Mouse (Mus musculus): ENCODE results near the gene 2010300C02Rik. TPM values are rescaled to one million over a fixed set of nuclear protein-coding genes. Genes with fewer than 3 reads are reported as not detected.

Gene 2010300C02Rik
- polyA plus RNA-seq, 1 experiment = 0.01 TPM

GRCm38 (mm10) chr1:37647066-37647465 is 72.8 kb downstream of the 2010300C02Rik start:
- no peak for TF ChIP-seq GATA1 (IDR thresholded peaks at IDR 0.05; ENCODE audit: low read length)

GRCm38 (mm10) chr1:37644501-37644900 is 75.4 kb downstream of the 2010300C02Rik start:
- TF ChIP-seq GATA1 (IDR thresholded peaks at IDR 0.05; ENCODE audit: low read length) = no peak

- TF ChIP-seq GATA1 (IDR thresholded peaks at IDR 0.05; ENCODE audit: low read length) = no peak
Observed at GRCm38 (mm10) chr1:37643794-37644365, 76.0 kb downstream of the 2010300C02Rik start.

DNA sequence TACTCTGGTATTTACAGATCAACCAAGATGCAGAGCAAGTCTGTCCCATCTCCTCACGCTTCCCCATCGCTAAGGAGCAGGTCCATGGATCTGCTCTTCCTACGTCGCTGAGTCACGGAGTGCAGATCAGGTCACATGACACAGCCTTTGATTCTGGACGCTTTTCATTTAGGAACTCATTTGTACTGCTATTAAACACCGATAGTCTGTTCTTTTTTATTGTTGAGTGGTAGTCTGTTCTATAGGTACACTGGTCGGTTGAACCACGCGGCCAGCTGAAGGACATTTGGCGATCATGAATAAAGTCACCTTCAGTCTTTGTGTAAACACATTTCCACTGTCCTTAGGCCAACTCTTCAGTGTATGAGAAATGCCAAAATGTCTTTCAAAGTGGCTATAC is 78.5 kb downstream of the 2010300C02Rik start:
- TF ChIP-seq GATA1 (IDR thresholded peaks at IDR 0.05; ENCODE audit: low read length) = no peak

GRCm38 (mm10) chr1:37639101-37639500 is 80.8 kb downstream of the 2010300C02Rik start:
- TF ChIP-seq GATA1 (IDR thresholded peaks at IDR 0.05; ENCODE audit: low read length) = no peak

DNA sequence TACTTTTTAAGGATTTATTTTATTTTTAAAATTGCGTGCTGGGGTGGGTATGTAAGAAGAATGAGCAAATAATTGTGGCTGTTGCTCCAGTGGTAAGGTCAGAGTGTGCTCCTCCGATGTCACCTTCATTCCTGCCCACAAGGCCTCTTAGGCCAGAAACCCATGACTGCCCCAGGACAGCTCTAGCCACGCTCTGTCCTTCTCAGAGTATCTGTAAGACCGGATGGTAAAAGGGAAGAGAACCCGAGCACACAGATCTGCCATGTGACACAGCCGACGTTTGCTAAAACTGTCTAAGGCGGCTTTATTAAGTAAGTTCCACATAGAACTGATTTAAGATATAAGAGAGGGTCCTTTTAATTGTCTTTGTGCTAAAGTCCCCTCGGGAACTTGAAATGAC is 81.3 kb downstream of the 2010300C02Rik start:
- TF ChIP-seq GATA1 (IDR thresholded peaks at IDR 0.05; ENCODE audit: low read length) = no peak

GRCm38 (mm10) chr1:37637571-37637970 is 82.3 kb downstream of the 2010300C02Rik start:
- TF ChIP-seq GATA1 (IDR thresholded peaks at IDR 0.05; ENCODE audit: low read length) = no peak

GRCm38 (mm10) chr1:37636824-37637223 is 83.1 kb downstream of the 2010300C02Rik start:
- no peak for TF ChIP-seq GATA1 (IDR thresholded peaks at IDR 0.05; ENCODE audit: low read length)

- TF ChIP-seq GATA1 (IDR thresholded peaks at IDR 0.05; ENCODE audit: low read length) = no peak
Observed at GRCm38 (mm10) chr1:37636169-37636568, 83.7 kb downstream of the 2010300C02Rik start.

DNA sequence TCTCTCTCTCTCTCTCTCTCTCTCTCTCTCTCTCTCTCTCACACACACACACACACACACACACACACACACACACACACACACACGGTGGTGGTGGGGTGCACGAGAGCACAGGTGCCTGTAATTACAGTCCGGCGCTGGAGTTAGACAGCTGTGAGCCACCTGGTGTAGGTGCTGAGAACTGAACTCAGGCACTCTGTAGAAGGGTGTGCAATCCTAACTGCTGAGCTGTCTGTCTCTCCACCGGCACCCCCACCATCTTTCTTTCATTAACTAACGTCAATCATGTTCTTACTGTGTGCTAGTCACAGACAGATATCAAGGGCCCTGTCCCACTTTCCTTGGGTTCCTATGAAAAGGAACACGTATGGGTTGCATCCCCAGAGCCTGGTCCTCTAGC is 84.2 kb downstream of the 2010300C02Rik start:
- no peak for TF ChIP-seq GATA1 (IDR thresholded peaks at IDR 0.05; ENCODE audit: low read length)

GRCm38 (mm10) chr1:37634658-37635057 is 85.2 kb downstream of the 2010300C02Rik start:
- no peak for TF ChIP-seq GATA1 (IDR thresholded peaks at IDR 0.05; ENCODE audit: low read length)

GRCm38 (mm10) chr1:37633516-37633915 is 86.4 kb downstream of the 2010300C02Rik start:
- no peak for TF ChIP-seq GATA1 (IDR thresholded peaks at IDR 0.05; ENCODE audit: low read length)

GRCm38 (mm10) chr1:37632425-37632824 is 87.5 kb downstream of the 2010300C02Rik start:
- no peak for TF ChIP-seq GATA1 (IDR thresholded peaks at IDR 0.05; ENCODE audit: low read length)

DNA sequence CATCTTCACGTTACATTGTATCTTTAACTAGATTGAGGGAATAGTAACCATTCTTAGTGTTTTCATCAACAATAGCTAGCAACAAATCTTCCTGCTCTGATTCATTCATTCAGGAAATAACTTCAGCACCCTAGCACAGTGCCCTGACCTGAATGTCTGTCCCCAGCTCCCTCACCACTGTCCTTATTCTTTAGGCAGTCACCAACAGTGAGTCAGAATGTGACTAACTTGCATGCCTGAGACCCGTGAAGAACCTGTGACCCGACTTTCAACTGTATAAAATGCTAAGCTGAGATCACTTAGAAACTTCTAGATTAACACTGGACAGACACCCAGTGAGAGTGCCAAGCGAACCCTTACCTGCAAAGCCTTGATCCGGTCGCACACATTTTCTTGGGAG is 88.4 kb downstream of the 2010300C02Rik start:
- TF ChIP-seq GATA1 (IDR thresholded peaks at IDR 0.05; ENCODE audit: low read length) = no peak

DNA sequence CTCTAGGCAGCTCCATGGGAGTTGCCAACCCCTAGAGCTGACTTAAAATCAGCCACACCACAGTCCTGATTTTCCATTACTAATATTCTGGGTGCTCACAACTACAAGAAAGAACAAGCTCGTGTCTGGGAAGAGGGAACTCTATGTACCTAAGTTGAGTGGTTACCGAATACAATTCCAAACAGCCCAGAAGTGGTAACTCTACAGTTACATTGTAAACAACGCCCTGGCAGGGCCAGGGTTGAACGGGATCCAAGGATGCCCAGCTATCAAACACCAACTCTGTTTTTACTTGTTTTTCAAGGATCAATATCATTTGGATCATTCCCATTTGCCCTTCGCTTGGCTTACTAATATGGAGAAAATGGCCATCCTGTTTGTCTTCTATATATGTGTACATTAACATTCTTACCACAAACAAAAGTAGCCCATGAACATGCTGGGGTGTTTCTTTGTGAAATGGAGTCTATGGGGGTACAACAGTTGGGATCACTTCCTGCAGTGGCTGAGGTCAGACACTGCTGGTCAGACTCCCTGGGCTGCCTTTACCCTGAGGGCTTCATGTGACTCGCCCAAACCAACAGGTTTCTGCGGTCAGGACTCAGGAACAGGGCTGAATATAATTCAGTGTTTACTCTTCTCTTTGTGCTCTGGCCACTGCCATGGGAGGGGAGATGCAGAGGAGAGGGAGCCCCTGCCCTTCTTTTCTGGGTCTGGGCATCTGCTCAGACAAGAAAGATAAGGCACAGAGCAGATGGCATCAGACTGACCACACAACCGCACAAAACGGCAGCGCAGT is 89.3 kb downstream of the 2010300C02Rik start:
- no peak for TF ChIP-seq GATA1 (IDR thresholded peaks at IDR 0.05; ENCODE audit: low read length)

GRCm38 (mm10) chr1:37629876-37630275 is 90.0 kb downstream of the 2010300C02Rik start:
- TF ChIP-seq GATA1 (IDR thresholded peaks at IDR 0.05; ENCODE audit: low read length) = no peak

- no peak for TF ChIP-seq GATA1 (IDR thresholded peaks at IDR 0.05; ENCODE audit: low read length)
Observed at GRCm38 (mm10) chr1:37628749-37629148, 91.1 kb downstream of the 2010300C02Rik start.
